Mouse (Mus musculus): ENCODE measurements at regions not wholly inside any gene's neighbourhood (a gene's known extent, or its start where the extent isn't known, plus 50 kb on each side); places are given as distances from the start of the nearest gene placed in this dataset.

DNA sequence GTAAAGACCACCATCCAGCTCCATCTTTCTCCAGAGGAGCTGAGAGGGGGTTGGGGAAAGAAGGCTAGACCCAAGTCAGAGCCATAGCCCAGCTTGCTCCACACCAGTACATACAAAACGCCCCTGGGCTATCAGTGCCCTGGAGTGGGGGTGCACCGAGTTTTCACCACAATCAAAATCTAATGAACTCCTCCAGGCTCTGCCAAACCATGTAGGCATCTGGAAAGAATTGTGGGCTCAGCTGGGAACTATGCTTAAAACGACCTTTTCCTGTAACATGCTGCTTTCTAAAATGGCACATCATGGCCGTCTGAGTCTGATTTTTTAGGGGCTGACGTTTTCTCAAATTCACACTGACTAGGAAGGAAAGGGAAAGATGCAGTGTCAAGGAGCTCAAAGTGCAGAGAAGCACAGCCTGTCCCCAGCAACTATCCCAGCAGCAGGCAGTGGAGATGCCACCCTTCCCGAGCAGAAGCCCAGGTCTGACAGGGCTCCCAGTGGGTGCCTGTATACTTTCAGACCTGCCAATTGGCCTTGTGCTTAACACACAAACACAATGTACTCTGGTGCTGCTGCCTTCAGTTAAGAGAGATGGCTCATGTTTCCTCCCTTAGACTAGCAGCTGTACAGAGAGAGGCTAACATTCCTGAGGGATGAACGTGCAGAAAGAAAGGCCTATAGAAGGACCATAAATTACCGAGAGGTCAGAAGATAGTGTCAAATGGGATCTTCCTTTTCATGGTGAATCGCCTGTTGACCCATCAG, 100.6 kb upstream of the Cxcl12 start:
- H3K9me3 ChIP-seq (ENCODE audit: control insufficient read depth, low read length) = no peaks in the 10 kb centered on the region
- H3K4me2 ChIP-seq (ENCODE audit: low read length) = no peak overlapping the region
- WGBS = 60% methylated on average over 9 of the region's 9 CpGs
- no peaks in the 10 kb centered on the region for H3K36me3 ChIP-seq (ENCODE audit: control insufficient read depth, insufficient read depth, low read length)
- no peak overlapping the region for H3K4me3 ChIP-seq (ENCODE audit: low read depth, low read length)
- no peaks in the 10 kb centered on the region for H3K27me3 ChIP-seq (replicated peaks; ENCODE audit: control insufficient read depth, insufficient read depth, low read length)
- ATAC-seq (replicated peaks; ENCODE audit: low FRiP score, low TSS enrichment, low read depth) (no peak), DNase-seq (ENCODE audit: low spot score) (no peak)
- no peak overlapping the region for H3K9ac ChIP-seq (ENCODE audit: low read length)
- H3K4me1 ChIP-seq (replicated peaks; ENCODE audit: control insufficient read depth, insufficient read depth, low read length) = no peaks in the 10 kb centered on the region
- H3K27ac ChIP-seq (ENCODE audit: low read depth) = no peak overlapping the region

DNA sequence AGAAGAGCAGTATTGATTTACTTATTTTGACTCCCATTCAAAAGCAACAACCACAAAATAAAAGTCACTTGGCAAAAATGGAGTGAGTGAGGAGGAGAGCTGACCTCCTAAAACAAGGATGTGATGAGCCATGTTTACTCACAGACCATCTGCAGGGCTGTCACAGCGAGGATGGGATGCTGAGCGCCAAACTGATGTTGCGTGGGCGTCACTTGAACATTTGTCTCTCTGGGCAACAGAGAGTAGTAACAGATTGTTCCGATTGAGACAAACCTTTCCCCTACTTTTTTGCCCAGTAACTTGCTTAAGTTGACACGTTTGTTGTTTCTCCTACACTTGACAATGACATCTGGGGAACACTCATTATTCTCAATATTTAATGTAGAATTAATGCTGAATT, 97.0 kb upstream of the Cxcl12 start:
- 84% methylated on average over 6 of the region's 6 CpGs for WGBS
- DNase-seq (ENCODE audit: low spot score) = no peak
- no peaks in the 10 kb centered on the region for H3K27me3 ChIP-seq (replicated peaks; ENCODE audit: control insufficient read depth, insufficient read depth, low read length)
- no peak overlapping the region for H3K4me2 ChIP-seq (ENCODE audit: low read length)
- H3K27ac ChIP-seq (ENCODE audit: low read depth) = no peak overlapping the region
- no peak for ATAC-seq (replicated peaks; ENCODE audit: low FRiP score, low TSS enrichment, low read depth)
- peaks cover 3% of the 10 kb centered on the region; the same call in 1 of the 2 replicates for H3K4me1 ChIP-seq (replicated peaks; ENCODE audit: control insufficient read depth, insufficient read depth, low read length)
- no peak overlapping the region for H3K9ac ChIP-seq (ENCODE audit: low read length)
- H3K9me3 ChIP-seq (ENCODE audit: control insufficient read depth, low read length) = no peaks in the 10 kb centered on the region
- H3K36me3 ChIP-seq (ENCODE audit: control insufficient read depth, insufficient read depth, low read length) = no peaks in the 10 kb centered on the region
- H3K4me3 ChIP-seq (ENCODE audit: low read depth, low read length) = no peak overlapping the region

DNA sequence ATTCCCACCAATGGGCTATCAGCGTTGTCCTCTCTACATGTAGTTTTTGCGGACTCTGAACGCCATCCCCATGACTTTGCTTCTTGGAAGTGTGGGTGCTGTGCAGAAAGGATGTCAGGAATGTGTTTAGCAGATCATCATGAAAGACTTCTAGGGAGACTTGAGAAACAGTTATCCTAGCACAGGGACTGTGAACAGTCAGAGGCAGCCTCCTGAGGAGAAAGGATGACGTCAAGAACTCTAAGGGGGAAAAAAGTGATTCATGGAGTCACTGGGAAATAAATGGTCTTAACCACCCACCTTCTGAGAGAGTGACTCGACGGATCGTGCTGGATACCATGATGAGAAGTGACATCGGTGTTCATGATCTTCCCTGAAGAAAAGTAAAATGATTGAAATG, 96.5 kb upstream of the Cxcl12 start:
- DNase-seq (ENCODE audit: low spot score) (no peak), ATAC-seq (replicated peaks; ENCODE audit: low FRiP score, low TSS enrichment, low read depth) (no peak)
- Histone ChIP-seq H3K27me3 (replicated peaks; ENCODE audit: control insufficient read depth, insufficient read depth, low read length) (no peaks in the 10 kb centered on the region), H3K4me3 (ENCODE audit: low read depth, low read length) (no peak overlapping the region), H3K4me2 (ENCODE audit: low read length) (no peak overlapping the region), H3K9me3 (ENCODE audit: control insufficient read depth, low read length) (no peaks in the 10 kb centered on the region), H3K4me1 (replicated peaks; ENCODE audit: control insufficient read depth, insufficient read depth, low read length) (peaks cover 3% of the 10 kb centered on the region; the same call in 1 of the 2 replicates), H3K27ac (ENCODE audit: low read depth) (no peak overlapping the region), H3K9ac (ENCODE audit: low read length) (no peak overlapping the region), H3K36me3 (ENCODE audit: control insufficient read depth, insufficient read depth, low read length) (no peaks in the 10 kb centered on the region)
- WGBS = 75% methylated on average over 8 of the region's 8 CpGs

DNA sequence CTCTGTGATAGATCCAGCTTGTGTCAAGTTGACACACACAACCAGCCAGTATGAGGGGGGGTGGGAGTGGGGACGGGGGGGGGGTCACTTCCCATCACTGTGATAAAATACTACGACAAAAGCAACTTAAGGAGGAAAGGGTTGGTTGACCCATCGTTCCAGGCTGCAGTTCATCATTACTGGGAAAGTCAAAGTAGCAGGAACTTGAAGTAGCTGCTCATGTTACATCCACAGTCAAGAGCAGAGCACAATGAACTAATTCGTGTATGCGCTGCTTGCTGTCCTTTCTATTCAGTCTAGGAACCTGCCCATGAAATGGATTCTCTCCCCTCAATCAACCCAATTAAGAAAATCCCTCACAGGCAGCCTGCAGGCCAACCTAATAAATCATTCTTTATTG, 88.8 kb upstream of the Cxcl12 start:
- Histone ChIP-seq H3K9me3 (ENCODE audit: control insufficient read depth, low read length) (no peaks in the 10 kb centered on the region), H3K36me3 (ENCODE audit: control insufficient read depth, insufficient read depth, low read length) (no peaks in the 10 kb centered on the region), H3K27me3 (replicated peaks; ENCODE audit: control insufficient read depth, insufficient read depth, low read length) (no peaks in the 10 kb centered on the region), H3K9ac (ENCODE audit: low read length) (no peak overlapping the region), H3K4me3 (ENCODE audit: low read depth, low read length) (no peak overlapping the region), H3K4me2 (ENCODE audit: low read length) (no peak overlapping the region), H3K4me1 (replicated peaks; ENCODE audit: control insufficient read depth, insufficient read depth, low read length) (peaks cover 3% of the 10 kb centered on the region; the same call in 1 of the 2 replicates), H3K27ac (ENCODE audit: low read depth) (no peak overlapping the region)
- WGBS = 59% methylated on average over 5 of the region's 5 CpGs
- DNase-seq (ENCODE audit: low spot score) = no peak
- no peak for ATAC-seq (replicated peaks; ENCODE audit: low FRiP score, low TSS enrichment, low read depth)

DNA sequence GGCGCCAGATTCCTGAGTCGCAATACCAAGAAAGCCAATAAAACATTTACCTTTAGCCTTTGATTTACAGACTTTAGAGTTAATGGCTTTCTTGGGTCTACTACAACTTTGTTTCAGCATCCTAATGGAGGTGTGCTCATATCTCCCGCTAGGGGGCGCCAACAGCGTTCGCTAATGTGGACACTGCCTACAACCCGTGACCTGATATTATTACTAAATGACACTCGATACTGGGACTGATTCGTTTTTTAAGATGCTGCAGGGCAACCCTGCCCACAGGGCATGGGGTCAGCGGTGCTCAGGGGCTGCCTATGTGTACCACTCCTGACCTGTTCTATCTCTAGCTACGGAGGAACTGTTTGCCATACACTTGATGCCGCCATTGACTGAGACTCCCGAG, 87.4 kb upstream of the Cxcl12 start:
- DNase-seq (ENCODE audit: low spot score) = no peak
- ATAC-seq (replicated peaks; ENCODE audit: low FRiP score, low TSS enrichment, low read depth) = no peak
- Histone ChIP-seq H3K27ac (ENCODE audit: low read depth) (no peak overlapping the region), H3K9ac (ENCODE audit: low read length) (no peak overlapping the region), H3K4me1 (replicated peaks; ENCODE audit: control insufficient read depth, insufficient read depth, low read length) (peaks cover 13% of the 10 kb centered on the region), H3K9me3 (ENCODE audit: control insufficient read depth, low read length) (no peaks in the 10 kb centered on the region), H3K36me3 (ENCODE audit: control insufficient read depth, insufficient read depth, low read length) (no peaks in the 10 kb centered on the region), H3K4me2 (ENCODE audit: low read length) (no peak overlapping the region), H3K4me3 (ENCODE audit: low read depth, low read length) (no peak overlapping the region), H3K27me3 (replicated peaks; ENCODE audit: control insufficient read depth, insufficient read depth, low read length) (no peaks in the 10 kb centered on the region)
- WGBS = 46% methylated on average over 13 of the region's 13 CpGs

DNA sequence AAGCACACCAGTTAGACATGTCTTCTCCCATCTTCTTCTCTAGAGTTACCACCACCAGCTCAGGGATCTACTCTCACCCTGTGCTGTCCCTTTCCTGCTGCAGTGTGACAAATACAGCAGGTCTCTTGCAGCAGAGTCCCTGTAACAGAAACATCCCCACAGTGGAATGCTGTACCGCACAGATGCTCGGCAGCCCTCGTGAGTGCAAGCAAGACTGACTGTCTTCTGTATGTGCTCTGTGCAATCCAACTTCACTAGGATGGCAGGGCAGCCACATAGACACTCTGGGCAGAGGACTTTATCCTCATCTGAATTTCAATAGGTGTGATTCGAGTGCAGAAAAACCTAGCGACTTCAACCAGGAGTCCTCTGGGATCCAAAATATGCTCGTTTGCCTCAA, 84.1 kb upstream of the Cxcl12 start:
- no peak overlapping the region for H3K9ac ChIP-seq (ENCODE audit: low read length)
- WGBS = 47% methylated on average over 6 of the region's 6 CpGs

DNA sequence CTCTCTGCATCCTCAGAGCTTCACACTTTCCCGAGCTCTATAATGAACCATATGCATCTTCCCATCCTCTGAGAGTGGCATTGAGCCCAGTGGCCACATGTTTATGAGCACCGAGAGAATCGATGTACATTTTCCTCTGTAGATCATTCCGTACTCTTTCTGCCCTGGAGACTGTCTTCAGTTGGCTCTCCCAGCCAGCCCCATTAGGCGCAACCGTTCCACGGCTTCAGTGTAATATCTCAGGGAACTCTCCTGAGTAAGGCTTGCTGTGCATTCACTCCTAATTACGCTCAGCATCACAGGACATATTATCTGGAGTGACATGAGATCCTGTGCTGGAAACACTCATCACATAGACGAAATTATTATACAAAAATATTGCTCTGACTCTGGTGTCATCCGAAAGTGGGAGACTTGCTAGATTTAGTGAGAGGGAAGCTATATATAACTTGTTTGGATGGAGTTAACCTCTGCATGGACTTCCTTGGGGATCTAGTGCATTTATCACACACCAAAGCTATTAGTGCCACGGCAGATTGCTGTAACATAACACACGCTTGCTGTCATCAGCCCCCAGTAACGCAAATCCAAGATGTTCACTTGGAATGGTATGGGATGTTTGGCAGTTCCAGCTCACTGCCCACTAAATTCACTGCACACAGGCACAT, 83.4 kb upstream of the Cxcl12 start:
- H3K4me3 ChIP-seq (ENCODE audit: low read depth, low read length) = no peak overlapping the region
- no peaks in the 10 kb centered on the region for H3K9me3 ChIP-seq (ENCODE audit: control insufficient read depth, low read length)
- no peaks in the 10 kb centered on the region for H3K36me3 ChIP-seq (ENCODE audit: control insufficient read depth, insufficient read depth, low read length)
- H3K9ac ChIP-seq (ENCODE audit: low read length) = no peak overlapping the region
- H3K27ac ChIP-seq (ENCODE audit: low read depth) = 0 out of 2 replicates have a peak overlapping the region, but pooled peaks have one; percentile 41
- ATAC-seq (replicated peaks; ENCODE audit: low FRiP score, low TSS enrichment, low read depth) (peak; percentile 86), DNase-seq (ENCODE audit: low spot score) (no peak)
- WGBS = 41% methylated on average over 13 of the region's 13 CpGs
- no peak overlapping the region for H3K4me2 ChIP-seq (ENCODE audit: low read length)
- peaks cover 11% of the 10 kb centered on the region; the same call in 1 of the 2 replicates for H3K4me1 ChIP-seq (replicated peaks; ENCODE audit: control insufficient read depth, insufficient read depth, low read length)
- H3K27me3 ChIP-seq (replicated peaks; ENCODE audit: control insufficient read depth, insufficient read depth, low read length) = no peaks in the 10 kb centered on the region

More for the DNA sequence above, 84.1 kb upstream of the Cxcl12 start:
- H3K36me3 ChIP-seq (ENCODE audit: control insufficient read depth, insufficient read depth, low read length) = no peaks in the 10 kb centered on the region
- no peak overlapping the region for H3K4me3 ChIP-seq (ENCODE audit: low read depth, low read length)
- no peaks in the 10 kb centered on the region for H3K27me3 ChIP-seq (replicated peaks; ENCODE audit: control insufficient read depth, insufficient read depth, low read length)
- DNase-seq (ENCODE audit: low spot score) (no peak), ATAC-seq (replicated peaks; ENCODE audit: low FRiP score, low TSS enrichment, low read depth) (no peak)
- peaks cover 11% of the 10 kb centered on the region; the same call in 1 of the 2 replicates for H3K4me1 ChIP-seq (replicated peaks; ENCODE audit: control insufficient read depth, insufficient read depth, low read length)
- no peak overlapping the region for H3K4me2 ChIP-seq (ENCODE audit: low read length)
- H3K9me3 ChIP-seq (ENCODE audit: control insufficient read depth, low read length) = no peaks in the 10 kb centered on the region
- H3K27ac ChIP-seq (ENCODE audit: low read depth) = peak overlapping the region; percentile 41; the same call in 1 of the 2 replicates

DNA sequence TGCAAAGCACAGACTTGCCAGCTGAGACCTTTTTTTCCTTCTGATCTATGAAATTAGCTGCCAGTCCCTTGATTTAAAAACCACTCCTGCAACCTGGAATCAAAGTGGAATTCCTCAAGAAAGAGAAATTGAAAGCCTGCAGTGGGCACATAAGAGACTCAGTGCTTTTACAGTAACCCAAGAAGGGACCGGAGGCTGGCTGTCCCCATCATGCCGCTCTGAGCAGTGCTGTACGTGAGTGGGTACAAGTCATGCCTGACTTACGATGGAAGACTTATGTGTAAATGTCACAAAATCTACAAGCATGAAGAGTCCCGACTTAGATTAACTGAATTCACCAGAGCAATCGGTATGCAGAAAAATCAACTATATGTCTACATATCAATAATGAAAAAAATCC, 73.6 kb upstream of the Cxcl12 start:
- Histone ChIP-seq H3K27me3 (replicated peaks; ENCODE audit: control insufficient read depth, insufficient read depth, low read length) (no peaks in the 10 kb centered on the region), H3K4me1 (replicated peaks; ENCODE audit: control insufficient read depth, insufficient read depth, low read length) (no peaks in the 10 kb centered on the region), H3K4me2 (ENCODE audit: low read length) (no peak overlapping the region), H3K9ac (ENCODE audit: low read length) (no peak overlapping the region), H3K4me3 (ENCODE audit: low read depth, low read length) (no peak overlapping the region), H3K27ac (ENCODE audit: low read depth) (no peak overlapping the region), H3K36me3 (ENCODE audit: control insufficient read depth, insufficient read depth, low read length) (no peaks in the 10 kb centered on the region), H3K9me3 (ENCODE audit: control insufficient read depth, low read length) (0 out of 2 replicates have a peak, but pooled peaks cover 3% of the 10 kb centered on the region)
- WGBS = 94% methylated on average over 6 of the region's 6 CpGs
- no peak for ATAC-seq (replicated peaks; ENCODE audit: low FRiP score, low TSS enrichment, low read depth)
- DNase-seq (ENCODE audit: low spot score) = no peak

Measured in intestine, embryonic 14.5 days (tissue).